Comparison of ENCODE assay signal across 8 mouse cellular contexts in genomic region chr12:4208405-4209133, GRCm38 (mm10). TPM values are rescaled to one million over a fixed set of nuclear protein-coding genes. Genes with fewer than 3 reads are reported as not detected.
DNase-seq lines count a peak whose midpoint lies in the region; ATAC-seq and TF ChIP-seq lines count a peak whose summit lies in the region.

No protein-coding gene starts in this region.

- H3K36me3 ChIP-seq in kidney, embryonic 14.5 days (ENCODE audit: control insufficient read depth, insufficient read depth, low read length), result peaks cover 57% of the 10 kb centered on the region; the same call in 1 of the 2 replicates

- H3K9me3 ChIP-seq in kidney, embryonic 14.5 days (ENCODE audit: control insufficient read depth, low read length), result no peaks in the 10 kb centered on the region

- no peak overlapping the region for H3K4me3 ChIP-seq in kidney, embryonic 14.5 days (ENCODE audit: low read length)
- H3K4me3 ChIP-seq in left cerebral cortex, adult 2 months, result no peak overlapping the region

- no peak overlapping the region for H3K27ac ChIP-seq in kidney, embryonic 14.5 days (ENCODE audit: low read depth, low read length)
- H3K27ac ChIP-seq in left cerebral cortex, adult 2 months, result no peak overlapping the region

- no peak overlapping the region for H3K9ac ChIP-seq in kidney, embryonic 14.5 days (ENCODE audit: low read depth, low read length)

- 0 out of 2 replicates have a peak, but pooled peaks cover 6% of the 10 kb centered on the region for H3K4me1 ChIP-seq in kidney, embryonic 14.5 days (ENCODE audit: control insufficient read depth, insufficient read depth, low read length)

- WGBS in kidney, embryonic 14.5 days, result 84% methylated on average over 13 of the region's 15 CpGs

- ATAC-seq in kidney, embryonic 14.5 days (ENCODE audit: low FRiP score, low TSS enrichment), result no peak
- peak; percentile 87 for ATAC-seq in common myeloid progenitor, adult 5-6 weeks (replicated peaks; ENCODE audit: low read depth, poor library complexity, severe bottlenecking)

- no peaks in the 10 kb centered on the region for H3K27me3 ChIP-seq in kidney, embryonic 14.5 days (ENCODE audit: control insufficient read depth, insufficient read depth, low read length)

- peak; percentile 82 for TF ChIP-seq CTCF in left cerebral cortex, adult 2 months (IDR thresholded peaks at IDR 0.05)

- intact Hi-C loops in left cerebral cortex, adult 2 months (cut with DNase I), result loop anchor here (5.0 kb wide), 1 partner anchor 281 kb away; no protein-coding TSS in a partner anchor

- DNase-seq in kidney, adult 18-20 months, result peak; percentile 64
- peak; percentile 67 for DNase-seq in MEL-GATA-1-ER (ENCODE audit: extremely low read depth, low read depth)
- DNase-seq in heart, postnatal 4 days, result peak; percentile 77
- DNase-seq in left cerebral cortex, adult 2 months (ENCODE audit: extremely low spot score in 1 of 2, low spot score in 2 of 2), result peak; percentile 59 to 67
- peak; percentile 38 to 62 for DNase-seq in monocyte, adult 2 months (ENCODE audit: low read depth in 1 of 2, low spot score in 2 of 2)
- peak; percentile 67 for DNase-seq in thymus, postnatal 4 days

- H3K4me2 ChIP-seq in kidney, embryonic 14.5 days (replicated peaks; ENCODE audit: low read depth, low read length), result no peak overlapping the region

RNA-seq across cellular contexts. Expression of gene Ptrhd1, which starts 25.3 kb away (rescaled TPM):
- polyA plus RNA-seq in kidney, embryonic 14.5 days (2014; fragmentation: Nextera tagmentation; extraction: Ambion mirVana), result 7.6 and 8.8 TPM in 2 replicates
- 3.1 and 4.4 TPM in 2 replicates for total RNA-seq in common myeloid progenitor, adult 5-6 weeks (2017)
- 1 to 10 TPM; 5.5 to 5.6 TPM for total RNA-seq in heart, postnatal 4 days (2021)
- 1 to 10 TPM; 8.2 to 8.7 TPM for total RNA-seq in left cerebral cortex, adult 2 months (2021)

RNA-seq across cellular contexts. Expression of gene Cenpo, which starts 25.5 kb away (rescaled TPM):
- polyA plus RNA-seq in kidney, embryonic 14.5 days (2014; fragmentation: Nextera tagmentation; extraction: Ambion mirVana), result 12.0 and 15.4 TPM in 2 replicates
- 37.6 and 44.2 TPM in 2 replicates for total RNA-seq in common myeloid progenitor, adult 5-6 weeks (2017)
- total RNA-seq in heart, postnatal 4 days (2021), result 10 to 100 TPM in 1 of 2 experiments, 1 to 10 TPM in 1; 9.9 to 11.3 TPM
- total RNA-seq in left cerebral cortex, adult 2 months (2021), result 1 to 10 TPM; 4.9 to 5.1 TPM
